28 mouse cellular contexts compared by ENCODE assay signal in genomic region chr7:80416969-80417368, GRCm38 (mm10). TPM values are rescaled to one million over a fixed set of nuclear protein-coding genes. Genes with fewer than 3 reads are reported as not detected.
DNase-seq lines count a peak whose midpoint lies in the region; TF ChIP-seq lines count a peak whose summit lies in the region.
"Had no signal": no experiment of that assay in that cellular context is flagged by ENCODE, and none has a peak within 500 bp of the region (broad histone marks: within the 10 kb centered on the region; RNA-seq: fewer than 3 reads in every experiment).

No protein-coding gene starts in this region.

- WGBS in thymus, adult 2 months: 29% methylated on average over 7 of the region's 7 CpGs
- WGBS in midbrain, embryonic 10.5 days: 90% methylated on average over 7 of the region's 7 CpGs

- H3K9me3 ChIP-seq in midbrain, embryonic 10.5 days (replicated peaks): no peaks in the 10 kb centered on the region
- H3K9me3 ChIP-seq: embryonic facial prominence, embryonic 15.5 days; forebrain, embryonic 10.5 days; midbrain, embryonic 13.5 days had no signal

- no peaks in the 10 kb centered on the region for H3K27me3 ChIP-seq in thymus, adult 2 months (ENCODE audit: control insufficient read depth, insufficient read depth, low read length)
- no peaks in the 10 kb centered on the region for H3K27me3 ChIP-seq in midbrain, embryonic 10.5 days (ENCODE audit: low read depth, poor library complexity, severe bottlenecking)
- H3K27me3 ChIP-seq: embryonic facial prominence, embryonic 15.5 days; midbrain, embryonic 13.5 days; Patski had no signal

- TF ChIP-seq POLR2A in thymus, adult 2 months (IDR thresholded peaks at IDR 0.05; ENCODE audit: control insufficient read depth, extremely low read depth, insufficient read depth, low read length, poor library complexity): no peak

- no peak for TF ChIP-seq CTCF in thymus, adult 2 months (IDR thresholded peaks at IDR 0.05; ENCODE audit: borderline replicate concordance, control insufficient read depth, extremely low read depth, insufficient read depth, low read length, poor library complexity)
- TF ChIP-seq CTCF in gastrocnemius, adult 2 months (IDR thresholded peaks at IDR 0.05): no peak

- no peak overlapping the region for H3K4me3 ChIP-seq in thymus, adult 2 months (ENCODE audit: control insufficient read depth, insufficient read depth, low read length)
- H3K4me3 ChIP-seq in gastrocnemius, adult 2 months: no peak overlapping the region
- H3K4me3 ChIP-seq in midbrain, embryonic 10.5 days: no peak overlapping the region
- H3K4me3 ChIP-seq: embryonic facial prominence, embryonic 15.5 days; forebrain, embryonic 10.5 days; layer of hippocampus, adult 2 months; midbrain, embryonic 13.5 days; myocyte had no signal

- intact Hi-C loops in gastrocnemius, adult 2 months (cut with DNase I): no loop called here
- intact Hi-C loops in left cerebral cortex, postnatal 14 days (cut with DNase I): no loop called here

- H3K27ac ChIP-seq in thymus, adult 2 months (ENCODE audit: control insufficient read depth, insufficient read depth, low read length): peak overlapping the region; percentile 65; the same call in 1 of the 2 replicates
- H3K27ac ChIP-seq in gastrocnemius, adult 2 months: no peak overlapping the region
- H3K27ac ChIP-seq in midbrain, embryonic 10.5 days (replicated peaks): no peak overlapping the region
- H3K27ac ChIP-seq: embryonic facial prominence, embryonic 15.5 days; forebrain, embryonic 10.5 days; hindbrain, postnatal 0 days; layer of hippocampus, adult 2 months; midbrain, embryonic 13.5 days had no signal

- no peak for DNase-seq in thymus, adult 2 months
- DNase-seq in thymus, adult 18-20 months: no peak
- DNase-seq in induced T-regulatory cell, adult 2 months (ENCODE audit: low read depth): peak; percentile 88
- DNase-seq in natural killer cell, adult 2 months (ENCODE audit: low spot score in 2 of 2): peak; percentile 23 to 39
- no peak for DNase-seq in layer of hippocampus, postnatal 36 days
- no peak for DNase-seq in gastrocnemius, adult 2 months
- DNase-seq in left cerebral cortex, postnatal 14 days (ENCODE audit: low spot score in 2 of 2): no peak
- no peak for DNase-seq in midbrain, embryonic 10.5 days (ENCODE audit: low spot score)
- DNase-seq: adrenal gland, postnatal 25 days; cerebellum, adult 11-12 months; cerebellum, postnatal 14 days; embryo, embryonic 11 days; forebrain, postnatal 0 days; gastrocnemius, postnatal 10 days; heart, adult 18-20 months; kidney, adult 2 months; kidney, postnatal 10 days; left cerebral cortex, postnatal 4 days; lung, embryonic 14.5 days; lung, postnatal 4 days; retina, postnatal 1 day had no signal

- peaks cover 44% of the 10 kb centered on the region for H3K4me1 ChIP-seq in thymus, adult 2 months (replicated peaks; ENCODE audit: control insufficient read depth, insufficient read depth, low read length)
- H3K4me1 ChIP-seq in midbrain, embryonic 10.5 days: no peaks in the 10 kb centered on the region
- H3K4me1 ChIP-seq: embryonic facial prominence, embryonic 15.5 days; midbrain, embryonic 13.5 days had no signal

- H3K36me3 ChIP-seq in thymus, adult 2 months (ENCODE audit: control insufficient read depth, insufficient read depth, low read length): no peaks in the 10 kb centered on the region
- no peaks in the 10 kb centered on the region for H3K36me3 ChIP-seq in midbrain, embryonic 10.5 days
- H3K36me3 ChIP-seq: embryonic facial prominence, embryonic 15.5 days; forebrain, embryonic 10.5 days; midbrain, embryonic 13.5 days had no signal

RNA-seq across cellular contexts. Expression of gene Furin, which starts 11.7 kb away (rescaled TPM):
- polyA plus RNA-seq in thymus, adult 2 months (2012; rRNA removed): 56.4 and 62.9 TPM in 2 replicates
- total RNA-seq in layer of hippocampus, postnatal 36 days (2021): 10 to 100 TPM; 39.7 to 45.4 TPM
- 10 to 100 TPM; 48.5 to 49.0 TPM for total RNA-seq in gastrocnemius, adult 2 months (2021)
- 10 to 100 TPM; 38.8 to 46.2 TPM for total RNA-seq in left cerebral cortex, postnatal 14 days (2021)
- polyA plus RNA-seq in midbrain, embryonic 10.5 days (2016; fragmentation: Nextera tagmentation; extraction: Ambion mirVana): 3.0 and 3.9 TPM in 2 replicates

RNA-seq across cellular contexts. Expression of gene Fes, which starts 29.2 kb away (rescaled TPM):
- 21.6 and 27.3 TPM in 2 replicates for polyA plus RNA-seq in thymus, adult 2 months (2012; rRNA removed)
- 1 to 10 TPM; 5.5 to 7.8 TPM for total RNA-seq in layer of hippocampus, postnatal 36 days (2021)
- 1 to 10 TPM; 2.6 to 3.9 TPM for total RNA-seq in gastrocnemius, adult 2 months (2021)
- total RNA-seq in left cerebral cortex, postnatal 14 days (2021): 1 to 10 TPM; 5.6 to 6.7 TPM
- 9.1 and 11.8 TPM in 2 replicates for polyA plus RNA-seq in midbrain, embryonic 10.5 days (2016; fragmentation: Nextera tagmentation; extraction: Ambion mirVana)

RNA-seq across cellular contexts. Expression of gene Man2a2, which starts 45.8 kb away (rescaled TPM):
- 188 and 213 TPM in 2 replicates for polyA plus RNA-seq in thymus, adult 2 months (2012; rRNA removed)
- 100 to 1,000 TPM; 144 to 156 TPM for total RNA-seq in layer of hippocampus, postnatal 36 days (2021)
- 100 to 1,000 TPM; 111 to 161 TPM for total RNA-seq in gastrocnemius, adult 2 months (2021)
- total RNA-seq in left cerebral cortex, postnatal 14 days (2021): 100 to 1,000 TPM; 114 to 118 TPM
- 15.7 and 18.4 TPM in 2 replicates for polyA plus RNA-seq in midbrain, embryonic 10.5 days (2016; fragmentation: Nextera tagmentation; extraction: Ambion mirVana)

Comparison
In these comparisons a context has a peak if more than half of its experiments do, and no peak if none do; other contexts are left out.
1. DNase-seq: peak in induced T-regulatory cell, adult 2 months (single experiment) and natural killer cell, adult 2 months (2 of 2); none in thymus, adult 2 months (single experiment), thymus, adult 18-20 months (0 of 2), layer of hippocampus, postnatal 36 days (0 of 2), gastrocnemius, adult 2 months (single experiment), left cerebral cortex, postnatal 14 days (0 of 2) and midbrain, embryonic 10.5 days (single experiment).